Mouse (Mus musculus): ENCODE results near the gene Nfib. TPM values are rescaled to one million over a fixed set of nuclear protein-coding genes. Genes with fewer than 3 reads are reported as not detected.
A peak's percentile ranks its signal among the peaks of the same experiment; 100 is the strongest.

Gene Nfib
- polyA plus RNA-seq, 1 experiment, result 69.3 TPM

GRCm38 (mm10) chr4:82452905-82453304 lies 252.6 kb downstream of the Nfib start:
- TF ChIP-seq CTCF (IDR thresholded peaks at IDR 0.05; ENCODE audit: borderline replicate concordance, extremely low read depth, insufficient read depth, insufficient read length) (no peak), POLR2A (IDR thresholded peaks at IDR 0.05; ENCODE audit: borderline replicate concordance, extremely low read depth, insufficient read depth, insufficient read length, poor library complexity, severe bottlenecking) (no peak)
- no peak for DNase-seq (ENCODE audit: low read depth)

- DNase-seq (ENCODE audit: low read depth), result peak; percentile 94
- TF ChIP-seq CTCF (IDR thresholded peaks at IDR 0.05; ENCODE audit: borderline replicate concordance, extremely low read depth, insufficient read depth, insufficient read length) (no peak), POLR2A (IDR thresholded peaks at IDR 0.05; ENCODE audit: borderline replicate concordance, extremely low read depth, insufficient read depth, insufficient read length, poor library complexity, severe bottlenecking) (no peak)
Measured at GRCm38 (mm10) chr4:82447061-82447671, 258.4 kb downstream of the Nfib start.

GRCm38 (mm10) chr4:82444078-82444477 lies 261.5 kb downstream of the Nfib start:
- no peak for DNase-seq (ENCODE audit: low read depth)
- TF ChIP-seq POLR2A (IDR thresholded peaks at IDR 0.05; ENCODE audit: borderline replicate concordance, extremely low read depth, insufficient read depth, insufficient read length, poor library complexity, severe bottlenecking) (no peak), CTCF (IDR thresholded peaks at IDR 0.05; ENCODE audit: borderline replicate concordance, extremely low read depth, insufficient read depth, insufficient read length) (no peak)

- TF ChIP-seq CTCF (IDR thresholded peaks at IDR 0.05; ENCODE audit: borderline replicate concordance, extremely low read depth, insufficient read depth, insufficient read length), result no peak
Measured at GRCm38 (mm10) chr4:82443441-82443840, 262.1 kb downstream of the Nfib start.

GRCm38 (mm10) chr4:82443003-82443402 lies 262.5 kb downstream of the Nfib start:
- TF ChIP-seq CTCF (IDR thresholded peaks at IDR 0.05; ENCODE audit: borderline replicate concordance, extremely low read depth, insufficient read depth, insufficient read length), result no peak
- TF ChIP-seq POLR2A (IDR thresholded peaks at IDR 0.05; ENCODE audit: borderline replicate concordance, extremely low read depth, insufficient read depth, insufficient read length, poor library complexity, severe bottlenecking), result no peak

More at GRCm38 (mm10) chr4:82443441-82443840, 262.1 kb downstream of the Nfib start:
- DNase-seq (ENCODE audit: low read depth), result no peak

GRCm38 (mm10) chr4:82440606-82441005 lies 264.9 kb downstream of the Nfib start:
- TF ChIP-seq POLR2A (IDR thresholded peaks at IDR 0.05; ENCODE audit: borderline replicate concordance, extremely low read depth, insufficient read depth, insufficient read length, poor library complexity, severe bottlenecking), result no peak
- TF ChIP-seq CTCF (IDR thresholded peaks at IDR 0.05; ENCODE audit: borderline replicate concordance, extremely low read depth, insufficient read depth, insufficient read length), result no peak
- DNase-seq (ENCODE audit: low read depth), result no peak

More at GRCm38 (mm10) chr4:82443003-82443402, 262.5 kb downstream of the Nfib start:
- no peak for DNase-seq (ENCODE audit: low read depth)

- TF ChIP-seq POLR2A (IDR thresholded peaks at IDR 0.05; ENCODE audit: borderline replicate concordance, extremely low read depth, insufficient read depth, insufficient read length, poor library complexity, severe bottlenecking), result no peak
- TF ChIP-seq CTCF (IDR thresholded peaks at IDR 0.05; ENCODE audit: borderline replicate concordance, extremely low read depth, insufficient read depth, insufficient read length), result no peak
- no peak for DNase-seq (ENCODE audit: low read depth)
Measured at GRCm38 (mm10) chr4:82439813-82440212, 265.7 kb downstream of the Nfib start.

- DNase-seq (ENCODE audit: low read depth), result no peak
- TF ChIP-seq POLR2A (IDR thresholded peaks at IDR 0.05; ENCODE audit: borderline replicate concordance, extremely low read depth, insufficient read depth, insufficient read length, poor library complexity, severe bottlenecking) (no peak), CTCF (IDR thresholded peaks at IDR 0.05; ENCODE audit: borderline replicate concordance, extremely low read depth, insufficient read depth, insufficient read length) (no peak)
Measured at GRCm38 (mm10) chr4:82438631-82439030, 266.9 kb downstream of the Nfib start.

- no peak for TF ChIP-seq CTCF (IDR thresholded peaks at IDR 0.05; ENCODE audit: borderline replicate concordance, extremely low read depth, insufficient read depth, insufficient read length)
- no peak for TF ChIP-seq POLR2A (IDR thresholded peaks at IDR 0.05; ENCODE audit: borderline replicate concordance, extremely low read depth, insufficient read depth, insufficient read length, poor library complexity, severe bottlenecking)
- DNase-seq (ENCODE audit: low read depth), result peak; percentile 74
Measured at GRCm38 (mm10) chr4:82437533-82438318, 267.8 kb downstream of the Nfib start.

GRCm38 (mm10) chr4:82436656-82437055 lies 268.9 kb downstream of the Nfib start:
- TF ChIP-seq CTCF (IDR thresholded peaks at IDR 0.05; ENCODE audit: borderline replicate concordance, extremely low read depth, insufficient read depth, insufficient read length), result no peak
- no peak for TF ChIP-seq POLR2A (IDR thresholded peaks at IDR 0.05; ENCODE audit: borderline replicate concordance, extremely low read depth, insufficient read depth, insufficient read length, poor library complexity, severe bottlenecking)
- no peak for DNase-seq (ENCODE audit: low read depth)

- TF ChIP-seq POLR2A (IDR thresholded peaks at IDR 0.05; ENCODE audit: borderline replicate concordance, extremely low read depth, insufficient read depth, insufficient read length, poor library complexity, severe bottlenecking) (no peak), CTCF (IDR thresholded peaks at IDR 0.05; ENCODE audit: borderline replicate concordance, extremely low read depth, insufficient read depth, insufficient read length) (no peak)
- peak; percentile 50 for DNase-seq (ENCODE audit: low read depth)
Measured at GRCm38 (mm10) chr4:82435716-82436115, 269.8 kb downstream of the Nfib start.
